Mouse (Mus musculus) embryonic facial prominence, embryonic 11.5 days (tissue): ENCODE measurements around the gene Il9r. TPM values are rescaled to one million over a fixed set of nuclear protein-coding genes. Genes with fewer than 3 reads are reported as not detected.
"Not testable (repeated sequence)": the region's sequence is repeated elsewhere in the genome, so short reads cannot be mapped to it uniquely, and the experiment has no call there.

ENCODE experiments used
- ATAC-seq: fragments of 200-750 bp; cut with Nextera tagmentation; replicated peaks from 2 replicates; pipeline ENCODE4 v1.8.0; 2017; ENCODE audit warnings: low read depth; ENCODE audit not compliant: insufficient number of reproducible peaks, low FRiP score, low TSS enrichment
- DNase-seq: peaks from one replicate; pipeline ENCODE4 v3.0.0-alpha.2; 2015; ENCODE audit warnings: low spot score
- H3K27ac ChIP-seq: fragments of 300-500 bp; sonication (generic); replicated peaks from 2 replicates; pipeline ENCODE4 v1.5.1; 2014; ENCODE audit warnings: mild to moderate bottlenecking, low read depth, low read length, control low read depth
- H3K27me3 ChIP-seq: fragments of 300-500 bp; sonication (generic); 2 replicates; pipeline ENCODE4 v1.6.1; 2014; ENCODE audit warnings: mild to moderate bottlenecking, low read length, moderate library complexity, mixed read lengths; ENCODE audit not compliant: control insufficient read depth, insufficient read depth
- H3K36me3 ChIP-seq: fragments of 300-500 bp; sonication (generic); replicated peaks from 2 replicates; pipeline ENCODE4 v1.6.1; 2014; ENCODE audit warnings: low read depth, mild to moderate bottlenecking, low read length, moderate library complexity, mixed read lengths; ENCODE audit not compliant: control insufficient read depth, insufficient read depth
- H3K4me1 ChIP-seq: fragments of 300-500 bp; sonication (generic); 2 replicates; pipeline ENCODE4 v1.6.1; 2014; ENCODE audit warnings: low read length, mixed read lengths; ENCODE audit not compliant: control insufficient read depth, insufficient read depth
- H3K4me2 ChIP-seq: fragments of 300-500 bp; sonication (generic); 2 replicates; pipeline ENCODE4 v1.6.1; 2014; ENCODE audit warnings: low read depth, mild to moderate bottlenecking, control low read depth, low read length, moderate library complexity
- H3K4me3 ChIP-seq: fragments of 300-500 bp; sonication (generic); 2 replicates; pipeline ENCODE4 v1.5.1; 2014; ENCODE audit warnings: low read depth, low read length, control low read depth
- H3K9ac ChIP-seq: fragments of 300-500 bp; sonication (generic); replicated peaks from 2 replicates; pipeline ENCODE4 v1.6.1; 2014; ENCODE audit warnings: mild to moderate bottlenecking, control low read depth, low read length
- H3K9me3 ChIP-seq: fragments of 300-500 bp; sonication (generic); replicated peaks from 2 replicates; pipeline ENCODE4 v1.6.1; 2016; ENCODE audit warnings: mild to moderate bottlenecking, low read length, inconsistent platforms, mixed read lengths; ENCODE audit not compliant: control insufficient read depth
- WGBS: fragments of 180-500 bp; shearing (Covaris S2); extraction: QIAGEN DNeasy Blood & Tissue Kit; methylation state at CpG from one replicate; pipeline ENCODE4 v1.1.7; 2014; 5-methylcytosine and 5-hydroxymethylcytosine counted together
- polyA plus RNA-seq: library from polyadenylated mRNA; unstranded; fragments of >200 nt; fragmentation: Nextera tagmentation; extraction: Ambion mirVana; gene quantifications from 2 replicates; pipeline ENCODE4 v1.2.1, GENCODE M21; 2014

The Il9r gene
- polyA plus RNA-seq, 1 experiment from 2014 or later, result not detected

DNA sequence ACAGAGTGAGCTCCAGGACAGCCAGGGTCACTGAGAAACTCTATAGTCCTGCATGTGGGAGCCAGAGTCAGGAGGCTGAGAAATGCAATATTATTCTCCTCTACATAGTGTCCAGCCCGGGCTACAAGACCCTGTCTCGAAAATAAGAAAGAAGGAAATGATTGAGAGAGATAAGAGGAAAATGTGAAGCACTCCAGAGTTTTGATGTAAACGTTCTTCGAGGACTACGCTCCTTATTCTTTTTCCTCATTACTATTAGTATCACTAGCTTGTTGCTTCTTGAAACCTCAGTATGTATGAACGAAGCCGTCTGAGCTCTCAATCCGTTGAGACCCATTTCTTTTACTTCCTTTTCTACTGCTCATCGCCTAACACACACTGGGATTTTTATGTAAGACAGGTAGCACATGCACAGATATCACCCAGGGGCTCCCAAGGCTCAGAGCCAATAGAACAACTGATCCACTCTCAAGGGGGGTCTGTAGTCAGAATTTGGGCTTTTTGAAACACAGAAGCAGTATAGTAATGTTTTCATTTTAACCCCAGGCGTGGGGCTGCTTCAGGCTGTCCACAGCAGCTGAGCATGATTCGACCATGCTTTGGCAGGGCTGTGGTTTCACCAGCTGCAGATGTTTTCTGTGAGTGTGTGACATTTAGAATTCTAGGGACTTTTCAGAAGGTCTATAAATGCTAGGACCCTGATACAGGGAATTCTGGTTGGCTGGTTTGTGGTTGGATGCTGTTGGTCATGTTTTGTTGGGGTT, 2.0 kb upstream of the Il9r start:
- 77% methylated on average over 11 of the region's 11 CpGs for WGBS
- Histone ChIP-seq H3K36me3 (no peaks in the 10 kb centered on the region), H3K9ac (no peak overlapping the region), H3K27me3 (no peaks in the 10 kb centered on the region), H3K4me2 (no peak overlapping the region), H3K9me3 (no peaks in the 10 kb centered on the region), H3K4me3 (no peak overlapping the region), H3K4me1 (no peaks in the 10 kb centered on the region), H3K27ac (no peak overlapping the region)
- no peak for DNase-seq
- no peak for ATAC-seq

DNA sequence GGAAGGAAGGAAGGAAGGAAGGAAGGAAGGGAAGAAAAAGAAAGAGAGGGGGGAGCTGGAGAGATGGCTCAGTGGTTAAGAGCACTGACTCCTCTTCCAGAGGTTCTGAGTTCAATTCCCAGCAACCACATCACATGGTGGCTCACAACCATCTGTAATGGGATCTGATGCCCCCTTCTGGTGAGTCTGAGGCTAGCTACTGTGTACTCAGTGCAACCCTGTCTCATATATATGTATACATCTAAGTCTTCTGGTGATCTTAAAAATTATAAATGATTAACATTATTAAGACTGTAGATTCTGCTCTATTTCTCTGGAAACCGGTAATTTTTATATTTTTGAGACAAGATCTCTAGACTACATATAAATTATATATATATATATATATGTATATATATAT, 913 bp upstream of the Il9r start:
- H3K27me3 ChIP-seq, H3K4me1 ChIP-seq, H3K4me3 ChIP-seq, DNase-seq, H3K27ac ChIP-seq, H3K9ac ChIP-seq, H3K9me3 ChIP-seq, H3K36me3 ChIP-seq, H3K4me2 ChIP-seq, ATAC-seq: not testable (repeated sequence)
- 52% methylated on average over 1 of the region's 1 CpGs for WGBS

DNA sequence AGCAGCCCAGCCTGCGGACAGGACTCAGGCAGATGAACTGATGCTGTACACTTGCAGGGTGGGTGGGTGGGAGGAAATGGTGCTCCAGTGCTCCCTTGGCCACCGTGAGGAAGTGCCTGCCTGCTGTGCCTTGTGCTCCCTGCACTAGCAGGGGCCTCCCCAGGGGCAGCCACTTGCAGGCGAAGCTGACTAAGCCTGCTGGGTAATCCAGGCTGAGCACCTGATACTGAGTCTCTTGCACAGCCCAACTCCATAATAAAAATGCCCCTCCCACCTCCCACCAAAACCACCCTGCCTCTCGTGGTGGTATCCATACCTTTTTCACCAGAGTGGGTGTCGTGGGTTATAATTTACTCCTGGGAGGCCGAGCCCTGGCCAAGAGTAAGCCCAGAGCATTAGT, 849 bp downstream of the Il9r start:
- no peak overlapping the region for H3K4me2 ChIP-seq
- H3K27ac ChIP-seq, result no peak overlapping the region
- DNase-seq, result no peak
- WGBS, result 37% methylated on average over 5 of the region's 6 CpGs
- no peaks in the 10 kb centered on the region for H3K9me3 ChIP-seq
- no peak overlapping the region for H3K4me3 ChIP-seq
- H3K27me3 ChIP-seq, result no peaks in the 10 kb centered on the region
- no peaks in the 10 kb centered on the region for H3K36me3 ChIP-seq
- no peak for ATAC-seq
- no peak overlapping the region for H3K9ac ChIP-seq
- H3K4me1 ChIP-seq, result no peaks in the 10 kb centered on the region

DNA sequence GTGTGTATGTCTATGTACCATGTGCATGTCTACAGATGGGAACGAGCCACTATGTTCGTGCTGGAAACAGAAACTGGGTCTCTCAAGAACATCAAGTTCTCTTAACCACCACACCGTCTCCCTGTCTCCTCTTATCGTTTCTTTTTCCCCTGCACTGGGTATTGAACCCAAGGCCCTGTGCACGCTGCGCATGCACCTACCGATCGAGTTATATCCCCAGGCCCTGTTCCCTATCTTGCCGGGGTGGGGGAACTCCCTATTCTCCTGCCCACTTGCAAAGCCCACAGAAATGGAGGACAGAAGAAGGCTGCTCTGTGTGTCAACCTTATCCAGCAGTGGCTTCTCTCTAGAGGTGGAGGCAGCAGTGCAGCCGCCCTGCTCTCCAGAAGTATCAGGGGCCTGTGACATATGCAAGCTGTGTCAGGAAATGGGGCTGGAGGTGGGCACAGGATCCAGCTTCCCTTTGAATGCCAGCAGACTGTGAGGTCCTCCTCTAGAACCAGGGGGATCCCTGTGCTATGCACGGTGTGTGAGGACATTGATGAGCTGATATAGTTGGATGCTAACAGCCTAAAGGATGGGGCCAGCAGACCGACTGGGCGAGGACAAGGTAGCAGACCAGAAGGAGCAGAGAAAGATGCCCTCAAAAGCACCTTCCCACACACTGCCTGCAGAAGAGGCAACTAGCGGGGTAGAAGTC, 1.7 kb downstream of the Il9r start:
- Histone ChIP-seq H3K4me1 (no peaks in the 10 kb centered on the region; the same call in 1 of the 2 replicates), H3K9me3 (no peaks in the 10 kb centered on the region), H3K27ac (no peak overlapping the region), H3K27me3 (no peaks in the 10 kb centered on the region), H3K36me3 (no peaks in the 10 kb centered on the region), H3K9ac (no peak overlapping the region), H3K4me2 (no peak overlapping the region), H3K4me3 (no peak overlapping the region)
- 0 out of 2 replicates have a peak, but pooled peaks have one; percentile 31 for ATAC-seq
- DNase-seq, result no peak
- WGBS, result 66% methylated on average over 14 of the region's 14 CpGs

DNA sequence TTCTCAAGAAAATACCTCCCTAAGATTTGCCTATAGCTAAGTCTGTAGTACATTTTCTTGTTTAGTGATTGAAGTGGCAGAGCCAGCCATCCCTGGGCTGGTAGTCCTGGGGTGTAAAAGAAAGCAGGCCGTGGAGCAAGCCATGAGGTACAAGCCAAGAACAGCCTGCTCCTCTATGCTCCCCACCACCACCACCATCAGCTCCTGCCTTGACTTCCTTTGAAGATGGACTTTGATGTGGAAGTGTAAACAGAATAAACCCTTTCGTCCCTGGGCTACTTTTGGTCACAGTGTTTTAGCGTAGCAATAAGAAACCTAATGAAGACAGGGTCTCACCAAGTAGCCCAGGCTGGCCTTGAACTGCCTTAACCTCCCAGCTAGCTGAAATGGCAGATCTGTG, 2.3 kb downstream of the Il9r start:
- no peaks in the 10 kb centered on the region for H3K36me3 ChIP-seq
- no peak overlapping the region for H3K4me3 ChIP-seq
- H3K4me1 ChIP-seq, result no peaks in the 10 kb centered on the region; the same call in 1 of the 2 replicates
- H3K27ac ChIP-seq, result no peak overlapping the region
- H3K9me3 ChIP-seq, result no peaks in the 10 kb centered on the region
- DNase-seq (no peak), ATAC-seq (no peak)
- H3K27me3 ChIP-seq, result no peaks in the 10 kb centered on the region
- 57% methylated on average over 3 of the region's 3 CpGs for WGBS
- no peak overlapping the region for H3K4me2 ChIP-seq
- H3K9ac ChIP-seq, result no peak overlapping the region

DNA sequence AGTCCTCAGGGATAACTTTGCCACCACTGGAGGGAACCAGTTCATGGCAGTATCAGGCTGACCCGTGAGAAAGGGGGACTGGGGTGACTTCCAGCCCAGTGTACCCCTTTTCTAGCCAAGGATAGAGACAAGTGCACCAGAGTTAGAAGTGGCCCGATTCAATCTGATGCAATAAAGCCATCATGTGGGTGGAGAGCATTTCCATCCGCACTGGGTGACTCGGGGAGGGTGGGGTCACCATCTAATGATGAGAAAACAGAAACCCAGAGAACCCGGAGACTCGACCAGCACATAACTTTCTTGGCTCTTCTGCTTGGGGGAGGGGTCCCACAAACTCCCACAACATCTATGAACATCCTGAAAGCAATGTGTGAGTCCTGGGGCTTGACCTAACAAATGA, 3.4 kb downstream of the Il9r start:
- no peak overlapping the region for H3K4me3 ChIP-seq
- 77% methylated on average over 6 of the region's 6 CpGs for WGBS
- no peaks in the 10 kb centered on the region for H3K9me3 ChIP-seq
- no peaks in the 10 kb centered on the region for H3K36me3 ChIP-seq
- H3K9ac ChIP-seq, result no peak overlapping the region
- H3K27ac ChIP-seq, result no peak overlapping the region
- H3K27me3 ChIP-seq, result no peaks in the 10 kb centered on the region
- no peak overlapping the region for H3K4me2 ChIP-seq
- DNase-seq (no peak), ATAC-seq (no peak)
- H3K4me1 ChIP-seq, result no peaks in the 10 kb centered on the region; the same call in 1 of the 2 replicates

DNA sequence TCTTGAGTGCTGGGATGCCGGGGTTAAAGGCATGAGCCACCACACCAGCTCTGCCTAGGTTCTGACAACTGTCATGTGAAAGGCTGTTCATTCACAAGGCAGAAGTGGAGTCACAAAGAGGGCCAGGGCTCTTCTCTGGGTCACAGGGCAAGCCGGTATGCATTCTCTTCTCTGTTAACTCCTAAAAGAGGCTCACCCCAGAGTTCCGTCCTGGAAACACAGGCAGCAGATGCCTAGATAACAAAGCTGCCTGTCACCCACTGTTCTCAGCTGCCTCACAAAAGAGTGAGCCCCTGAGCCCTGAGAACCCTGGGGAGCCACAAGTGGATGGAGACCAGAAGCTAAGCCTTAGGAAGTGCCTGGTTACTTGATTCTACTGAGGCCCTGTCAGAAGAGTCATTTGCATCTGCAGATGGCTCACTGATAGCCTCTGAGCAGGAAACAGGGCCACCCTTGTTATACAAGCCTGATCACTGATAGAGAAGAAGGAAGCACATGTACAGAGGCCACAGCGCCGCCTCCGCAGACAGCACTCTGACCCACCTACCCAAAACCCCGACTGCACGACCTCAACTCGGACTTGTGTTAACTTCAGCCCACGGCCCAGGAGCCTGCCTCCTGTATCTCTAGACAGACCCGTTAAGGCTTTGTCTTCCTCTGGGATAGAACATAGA, 4.1 kb downstream of the Il9r start:
- H3K4me3 ChIP-seq, result no peak overlapping the region
- no peaks in the 10 kb centered on the region; the same call in 1 of the 2 replicates for H3K4me1 ChIP-seq

DNA sequence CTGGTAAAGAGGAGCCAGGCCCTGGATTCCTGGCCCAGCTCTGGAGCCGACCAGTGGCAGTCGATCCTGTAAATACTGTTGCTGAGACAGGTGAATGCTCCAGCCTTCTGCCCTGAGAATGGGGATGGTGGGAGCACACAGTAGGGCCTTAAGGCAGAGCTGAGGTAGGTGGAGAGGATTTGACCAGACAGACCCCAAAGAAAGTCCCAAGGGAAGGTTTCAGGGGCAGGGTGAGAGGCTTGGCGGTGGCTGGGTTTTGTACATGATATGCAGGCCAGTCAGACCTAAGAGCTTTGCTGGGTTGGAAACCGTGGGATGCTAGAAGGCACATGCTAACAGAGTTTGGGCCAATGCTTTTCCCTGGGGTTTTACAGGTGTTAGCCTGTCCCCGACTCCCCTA, 5.5 kb downstream of the Il9r start:
- 89% methylated on average over 5 of the region's 5 CpGs for WGBS

More for the DNA sequence above, 4.1 kb downstream of the Il9r start:
- WGBS, result 20% methylated on average over 11 of the region's 11 CpGs
- Histone ChIP-seq H3K27me3 (no peaks in the 10 kb centered on the region), H3K9me3 (no peaks in the 10 kb centered on the region), H3K27ac (no peak overlapping the region), H3K9ac (no peak overlapping the region), H3K4me2 (no peak overlapping the region), H3K36me3 (no peaks in the 10 kb centered on the region)
- ATAC-seq, result no peak
- DNase-seq, result no peak

More for the DNA sequence above, 5.5 kb downstream of the Il9r start:
- no peak overlapping the region for H3K4me3 ChIP-seq
- no peak overlapping the region for H3K27ac ChIP-seq
- ATAC-seq, result no peak
- H3K4me1 ChIP-seq, result no peaks in the 10 kb centered on the region; the same call in 1 of the 2 replicates
- H3K9ac ChIP-seq, result no peak overlapping the region
- DNase-seq, result no peak
- no peaks in the 10 kb centered on the region for H3K27me3 ChIP-seq
- H3K36me3 ChIP-seq, result no peaks in the 10 kb centered on the region
- no peak overlapping the region for H3K4me2 ChIP-seq
- H3K9me3 ChIP-seq, result no peaks in the 10 kb centered on the region
